Mouse (Mus musculus): Measurements from ENCODE around the gene Zfp628. TPM values are rescaled to one million over a fixed set of nuclear protein-coding genes. Genes with fewer than 3 reads are reported as not detected.

Zfp628 gene
- polyA plus RNA-seq, 1 experiment: not detected

DNA sequence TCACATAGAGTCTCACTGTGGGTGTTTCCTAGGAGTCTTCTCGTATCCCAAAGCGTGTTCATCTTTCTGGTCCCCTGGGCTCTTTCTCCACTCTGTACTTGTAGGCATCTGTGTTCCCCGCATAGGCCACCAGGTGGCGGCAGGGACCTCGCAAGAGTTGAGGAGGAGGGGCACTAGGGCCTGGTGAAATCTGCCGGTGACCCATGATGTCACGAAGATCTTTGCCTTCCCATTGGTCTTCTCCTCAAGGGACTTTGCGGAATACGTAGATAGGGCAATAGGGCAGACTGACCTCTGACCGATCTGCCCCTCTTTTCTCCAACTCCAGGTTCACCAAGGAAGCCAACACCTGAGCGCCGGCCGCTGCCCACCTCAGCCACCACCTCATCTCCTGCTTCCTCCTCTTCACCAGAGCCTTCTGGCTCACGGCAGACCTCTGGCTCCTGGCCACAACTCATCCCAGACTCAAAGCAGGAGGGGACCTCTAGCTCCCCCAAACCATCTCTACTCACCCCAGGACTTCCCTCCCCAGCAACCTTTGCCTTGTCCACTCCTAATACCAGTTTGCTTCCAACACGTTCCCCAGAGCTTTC lies 28.3 kb downstream of the Zfp628 start:
- TF ChIP-seq POLR2A (IDR thresholded peaks at IDR 0.05; ENCODE audit: insufficient read depth, low read depth, low read length) (no peak), CTCF (IDR thresholded peaks at IDR 0.05; ENCODE audit: insufficient read depth, low read depth, low read length) (peak; percentile 79)
- Histone ChIP-seq H3K4me3 (ENCODE audit: insufficient read depth, low read depth, low read length) (peak overlapping the region; percentile 57), H3K27ac (ENCODE audit: insufficient read depth, low read depth, low read length) (peak overlapping the region; percentile 22; the same call in 1 of the 2 replicates), H3K4me1 (ENCODE audit: control insufficient read depth, insufficient read depth, low read length) (peaks cover 3% of the 10 kb centered on the region; the same call in 1 of the 2 replicates)
- WGBS: 11% methylated on average over 15 of the region's 15 CpGs

DNA sequence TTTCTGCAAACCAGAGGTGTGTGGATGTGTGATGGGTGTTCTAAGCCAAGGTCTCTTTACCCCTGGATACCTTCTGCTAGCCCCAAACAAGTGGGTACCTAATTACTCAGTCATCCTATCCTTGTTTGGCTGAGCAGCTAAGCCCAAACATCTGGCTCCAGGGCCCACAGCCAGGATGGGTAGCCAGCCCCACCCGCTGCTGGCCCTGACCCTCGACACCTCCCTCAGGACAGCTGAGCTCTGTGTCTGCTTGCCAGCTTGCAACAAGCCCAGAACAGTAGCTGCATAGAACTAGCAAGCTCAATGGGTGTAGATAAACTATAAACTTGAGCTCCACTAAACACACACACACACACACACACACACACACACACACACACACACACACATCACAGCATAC lies 32.8 kb downstream of the Zfp628 start:
- 34% methylated on average over 2 of the region's 2 CpGs for WGBS
- TF ChIP-seq POLR2A (IDR thresholded peaks at IDR 0.05; ENCODE audit: insufficient read depth, low read depth, low read length) (no peak), CTCF (IDR thresholded peaks at IDR 0.05; ENCODE audit: insufficient read depth, low read depth, low read length) (no peak)
- no peak overlapping the region for H3K4me3 ChIP-seq (ENCODE audit: insufficient read depth, low read depth, low read length)
- no peak overlapping the region for H3K27ac ChIP-seq (ENCODE audit: insufficient read depth, low read depth, low read length)
- peaks cover 9% of the 10 kb centered on the region; the same call in 1 of the 2 replicates for H3K4me1 ChIP-seq (ENCODE audit: control insufficient read depth, insufficient read depth, low read length)

DNA sequence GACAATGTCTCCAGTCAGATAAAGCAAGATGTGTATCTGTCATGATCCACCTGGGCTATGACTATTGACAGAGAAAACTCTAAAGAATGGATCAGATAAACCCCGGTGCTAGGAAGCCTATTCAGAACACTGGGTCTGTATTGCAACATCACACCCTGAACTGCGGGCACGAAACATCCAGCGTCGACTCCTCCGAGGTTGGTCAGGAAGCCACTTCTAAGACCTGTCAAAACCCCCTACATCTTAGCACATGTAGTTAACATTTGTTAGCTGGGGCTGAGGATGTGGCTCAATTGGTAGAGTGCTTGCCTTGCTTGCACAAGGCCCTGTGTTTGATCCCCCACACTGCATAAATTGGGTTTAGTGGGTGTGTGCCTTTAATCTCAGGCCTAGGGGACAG lies 33.4 kb downstream of the Zfp628 start:
- peaks cover 10% of the 10 kb centered on the region; the same call in 1 of the 2 replicates for H3K4me1 ChIP-seq (ENCODE audit: control insufficient read depth, insufficient read depth, low read length)
- H3K4me3 ChIP-seq (ENCODE audit: insufficient read depth, low read depth, low read length): no peak overlapping the region
- no peak overlapping the region for H3K27ac ChIP-seq (ENCODE audit: insufficient read depth, low read depth, low read length)
- no peak for TF ChIP-seq CTCF (IDR thresholded peaks at IDR 0.05; ENCODE audit: insufficient read depth, low read depth, low read length)
- no peak for TF ChIP-seq POLR2A (IDR thresholded peaks at IDR 0.05; ENCODE audit: insufficient read depth, low read depth, low read length)
- WGBS: 80% methylated on average over 6 of the region's 6 CpGs

DNA sequence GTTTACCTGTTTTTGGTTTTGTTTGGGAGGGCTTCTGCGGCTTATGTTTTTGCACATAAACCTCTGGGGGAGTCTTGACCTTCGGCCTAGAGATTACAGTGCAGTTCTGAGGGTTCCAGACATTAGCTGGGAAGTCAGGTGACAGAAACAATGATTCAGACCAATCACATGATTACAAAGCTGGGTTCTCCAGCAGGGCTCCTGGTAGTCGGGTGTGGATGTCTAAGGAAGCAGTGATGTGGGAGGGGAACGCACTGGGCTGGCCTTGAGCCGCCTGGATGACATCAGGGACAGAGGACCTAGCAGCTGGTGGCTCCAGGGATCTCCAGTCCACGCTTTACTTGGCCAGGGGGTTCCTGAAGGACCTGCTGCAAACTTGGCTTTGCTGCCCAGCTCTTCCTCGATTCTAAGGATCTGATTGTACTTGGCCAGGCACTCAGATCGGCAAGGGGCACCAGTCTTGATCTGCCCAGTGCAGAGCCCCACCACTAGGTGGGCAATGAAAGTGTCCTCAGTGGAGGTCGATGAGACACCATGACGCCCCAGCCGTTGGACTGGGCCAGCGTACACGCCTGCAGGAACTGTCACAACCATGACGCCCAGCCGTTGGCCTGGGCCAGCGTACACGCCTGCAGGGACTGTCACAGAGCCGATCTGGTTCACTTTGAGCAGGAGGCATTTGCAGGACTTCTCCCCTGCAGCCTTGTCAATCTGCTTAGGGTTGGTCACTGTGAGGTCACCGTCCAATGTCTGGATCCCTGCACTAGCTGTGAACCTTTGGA lies 35.7 kb downstream of the Zfp628 start:
- 81% methylated on average over 19 of the region's 19 CpGs for WGBS
- Histone ChIP-seq H3K4me3 (ENCODE audit: insufficient read depth, low read depth, low read length) (no peak overlapping the region), H3K27ac (ENCODE audit: insufficient read depth, low read depth, low read length) (no peak overlapping the region), H3K4me1 (ENCODE audit: control insufficient read depth, insufficient read depth, low read length) (peaks cover 17% of the 10 kb centered on the region; the same call in 1 of the 2 replicates)
- TF ChIP-seq CTCF (IDR thresholded peaks at IDR 0.05; ENCODE audit: insufficient read depth, low read depth, low read length) (no peak), POLR2A (IDR thresholded peaks at IDR 0.05; ENCODE audit: insufficient read depth, low read depth, low read length) (no peak)

DNA sequence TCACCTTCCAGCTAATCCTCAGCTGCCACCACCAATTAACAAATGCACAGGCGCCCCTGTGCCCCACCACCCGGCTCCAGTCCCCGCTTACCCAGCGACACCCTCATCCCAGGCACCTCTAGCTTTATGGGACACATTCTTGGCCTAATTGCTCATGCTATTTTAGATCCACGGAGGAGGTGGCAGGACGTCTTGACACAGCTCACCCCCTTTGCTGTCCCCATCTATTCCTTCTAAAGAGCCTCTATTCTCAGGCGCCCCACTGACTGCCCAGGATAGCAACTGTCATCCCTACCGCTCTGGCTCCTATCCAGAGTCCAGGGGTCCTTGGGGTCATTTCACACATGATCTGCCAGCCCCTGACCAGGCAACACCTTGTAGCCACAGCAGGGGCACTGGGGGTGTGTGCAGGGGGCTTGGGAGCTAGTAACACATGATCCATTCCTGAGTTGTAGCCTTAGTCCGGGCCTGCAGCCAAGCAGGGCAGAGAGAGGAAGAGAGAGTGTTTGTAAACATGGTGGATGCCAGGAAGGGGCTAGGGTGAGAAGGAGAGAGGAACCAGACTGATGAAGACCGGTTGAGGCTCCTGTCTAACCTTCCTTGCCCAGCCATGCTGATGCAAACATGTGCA lies 38.9 kb downstream of the Zfp628 start:
- TF ChIP-seq CTCF (IDR thresholded peaks at IDR 0.05; ENCODE audit: insufficient read depth, low read depth, low read length): no peak
- no peak for TF ChIP-seq POLR2A (IDR thresholded peaks at IDR 0.05; ENCODE audit: insufficient read depth, low read depth, low read length)

DNA sequence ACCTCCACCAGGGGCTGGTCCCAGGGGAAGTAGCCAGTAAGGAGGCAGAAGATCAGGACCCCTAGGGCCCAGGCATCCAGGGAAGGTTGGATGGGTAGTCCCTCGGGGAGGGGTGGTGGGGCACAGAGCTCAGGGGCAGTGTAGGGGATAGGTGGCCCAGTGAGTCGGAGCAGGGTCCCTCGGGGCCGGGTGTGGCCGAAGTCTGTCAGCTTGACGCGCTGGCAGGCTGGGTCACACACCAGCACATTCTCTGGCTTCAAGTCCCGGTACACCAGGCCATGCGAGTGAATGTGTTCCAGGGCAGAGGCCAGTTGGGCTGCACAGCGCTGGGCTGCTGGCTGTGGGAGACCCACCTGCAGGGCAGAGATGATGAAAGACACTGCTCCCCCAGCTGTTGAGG lies 42.3 kb downstream of the Zfp628 start:
- no peak overlapping the region for H3K4me3 ChIP-seq (ENCODE audit: insufficient read depth, low read depth, low read length)
- WGBS: 88% methylated on average over 10 of the region's 10 CpGs
- no peak for TF ChIP-seq CTCF (IDR thresholded peaks at IDR 0.05; ENCODE audit: insufficient read depth, low read depth, low read length)
- no peak for TF ChIP-seq POLR2A (IDR thresholded peaks at IDR 0.05; ENCODE audit: insufficient read depth, low read depth, low read length)
- peaks cover 11% of the 10 kb centered on the region; the same call in 1 of the 2 replicates for H3K4me1 ChIP-seq (ENCODE audit: control insufficient read depth, insufficient read depth, low read length)
- no peak overlapping the region for H3K27ac ChIP-seq (ENCODE audit: insufficient read depth, low read depth, low read length)

More for the DNA sequence above, 38.9 kb downstream of the Zfp628 start:
- WGBS: 33% methylated on average over 10 of the region's 10 CpGs
- Histone ChIP-seq H3K4me3 (ENCODE audit: insufficient read depth, low read depth, low read length) (no peak overlapping the region), H3K4me1 (ENCODE audit: control insufficient read depth, insufficient read depth, low read length) (peaks cover 17% of the 10 kb centered on the region; the same call in 1 of the 2 replicates), H3K27ac (ENCODE audit: insufficient read depth, low read depth, low read length) (no peak overlapping the region)

DNA sequence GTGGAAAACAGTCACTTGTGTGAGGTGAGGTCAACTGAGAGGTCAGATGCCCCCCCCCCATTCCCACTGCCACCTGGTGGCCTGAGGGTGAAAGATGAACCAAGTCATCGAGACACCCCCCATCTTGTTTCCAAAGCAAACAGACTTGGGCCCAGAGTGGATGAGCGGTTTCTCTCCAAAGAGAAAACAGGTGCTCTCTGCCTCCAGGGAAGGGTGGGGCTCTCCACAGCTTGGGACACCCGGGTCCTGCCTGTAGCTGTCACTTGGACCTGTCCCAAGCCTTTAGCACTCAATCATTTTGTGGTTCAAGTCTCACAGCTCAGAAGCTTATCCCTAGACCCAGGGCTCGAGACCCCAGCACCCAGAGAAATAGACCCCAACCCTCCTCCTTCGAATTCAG lies 48.5 kb downstream of the Zfp628 start:
- 77% methylated on average over 5 of the region's 5 CpGs for WGBS
- Histone ChIP-seq H3K4me3 (ENCODE audit: insufficient read depth, low read depth, low read length) (no peak overlapping the region), H3K27ac (ENCODE audit: insufficient read depth, low read depth, low read length) (no peak overlapping the region), H3K4me1 (ENCODE audit: control insufficient read depth, insufficient read depth, low read length) (peaks cover 4% of the 10 kb centered on the region)
- no peak for TF ChIP-seq POLR2A (IDR thresholded peaks at IDR 0.05; ENCODE audit: insufficient read depth, low read depth, low read length)
- no peak for TF ChIP-seq CTCF (IDR thresholded peaks at IDR 0.05; ENCODE audit: insufficient read depth, low read depth, low read length)

DNA sequence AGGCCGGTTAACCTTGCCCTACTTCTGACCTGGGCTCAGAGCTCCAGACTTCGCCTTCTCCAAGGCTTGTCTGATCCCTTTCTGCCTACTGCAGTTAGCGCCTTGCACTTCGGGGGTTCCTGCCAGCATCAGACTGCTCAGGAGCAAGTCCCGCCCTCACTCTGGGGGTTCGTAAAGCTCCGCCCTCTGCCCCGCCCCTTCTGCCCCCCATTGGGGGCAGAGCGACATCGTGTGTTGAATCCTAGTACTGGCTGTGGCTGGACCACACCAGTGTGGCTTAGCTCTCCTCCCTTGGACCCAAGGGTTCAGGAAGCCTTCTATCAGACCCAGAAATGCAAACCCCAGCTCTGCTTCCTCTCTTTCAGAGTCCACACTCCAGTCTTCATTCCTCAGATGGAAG lies 49.3 kb downstream of the Zfp628 start, which contains the start of gene Sbk2:
Gene Sbk2 (minus strand): TSS at position 135 of the 400 bp plus-strand sequence.
- Histone ChIP-seq H3K27ac (ENCODE audit: insufficient read depth, low read depth, low read length) (no peak within 1 kb of the TSS), H3K4me3 (ENCODE audit: insufficient read depth, low read depth, low read length) (no peak within 1 kb of the TSS), H3K4me1 (ENCODE audit: control insufficient read depth, insufficient read depth, low read length) (peaks cover 4% of the 10 kb centered on the region)
- TF ChIP-seq POLR2A (IDR thresholded peaks at IDR 0.05; ENCODE audit: insufficient read depth, low read depth, low read length): no peak
- TF ChIP-seq CTCF (IDR thresholded peaks at IDR 0.05; ENCODE audit: insufficient read depth, low read depth, low read length): peak; percentile 53
- 4% methylated on average over 10 of the region's 10 CpGs for WGBS

DNA sequence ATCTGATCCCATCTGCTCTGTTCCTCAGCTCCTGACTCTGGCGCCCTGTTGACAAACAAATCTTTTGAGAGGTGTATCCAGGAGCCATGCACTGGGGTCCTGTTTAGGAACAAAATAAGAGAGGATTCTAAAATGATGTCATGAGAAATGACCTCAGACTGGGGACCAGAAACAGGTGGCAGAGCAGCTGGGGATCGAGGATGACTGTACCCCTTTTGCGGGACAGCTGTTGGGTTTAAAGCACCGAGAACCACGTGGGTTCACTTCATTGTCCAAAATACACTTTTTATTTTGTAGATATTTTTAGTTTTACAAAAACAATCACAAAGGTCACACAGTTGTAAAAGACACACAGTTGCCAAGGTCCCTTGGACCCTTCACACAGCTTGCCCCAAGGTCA lies 50.0 kb downstream of the Zfp628 start:
- TF ChIP-seq POLR2A (IDR thresholded peaks at IDR 0.05; ENCODE audit: insufficient read depth, low read depth, low read length) (no peak), CTCF (IDR thresholded peaks at IDR 0.05; ENCODE audit: insufficient read depth, low read depth, low read length) (no peak)
- no peak overlapping the region for H3K27ac ChIP-seq (ENCODE audit: insufficient read depth, low read depth, low read length)
- peaks cover 4% of the 10 kb centered on the region for H3K4me1 ChIP-seq (ENCODE audit: control insufficient read depth, insufficient read depth, low read length)
- WGBS: 86% methylated on average over 5 of the region's 5 CpGs
- no peak overlapping the region for H3K4me3 ChIP-seq (ENCODE audit: insufficient read depth, low read depth, low read length)

All from olfactory bulb, adult 2 months (tissue).